Mouse (Mus musculus): ENCODE data around the gene Myo1f.

Gene Myo1f

GRCm38 (mm10) chr17:33584061-33584460, 28.6 kb downstream of the Myo1f start:
- no peak for DNase-seq (ENCODE audit: low spot score in 2 of 2)

- no peak for DNase-seq (ENCODE audit: low spot score in 2 of 2)
Measured at GRCm38 (mm10) chr17:33586011-33586410, 30.5 kb downstream of the Myo1f start.

- no peak for DNase-seq (ENCODE audit: low spot score in 2 of 2)
Measured at GRCm38 (mm10) chr17:33597271-33597670, 41.8 kb downstream of the Myo1f start.

GRCm38 (mm10) chr17:33598506-33598905, 43.0 kb downstream of the Myo1f start:
- DNase-seq (ENCODE audit: low spot score in 2 of 2) = no peak

GRCm38 (mm10) chr17:33599836-33600475, 44.4 kb downstream of the Myo1f start:
- DNase-seq (ENCODE audit: low spot score in 2 of 2) = no peak

GRCm38 (mm10) chr17:33600831-33601230, 45.3 kb downstream of the Myo1f start:
- no peak for DNase-seq (ENCODE audit: low spot score in 2 of 2)

GRCm38 (mm10) chr17:33601947-33602346, 46.4 kb downstream of the Myo1f start:
- DNase-seq (ENCODE audit: low spot score in 2 of 2) = peak in 1 of 2 experiments; percentile 9

- peak in 1 of 2 experiments; percentile 8 for DNase-seq (ENCODE audit: low spot score in 2 of 2)
Measured at GRCm38 (mm10) chr17:33607273-33607672, 51.8 kb downstream of the Myo1f start.

- peak in 1 of 2 experiments; percentile 9 for DNase-seq (ENCODE audit: low spot score in 2 of 2)
Measured at GRCm38 (mm10) chr17:33610548-33610947, 55.0 kb downstream of the Myo1f start.

GRCm38 (mm10) chr17:33613726-33614125, 58.2 kb downstream of the Myo1f start:
- DNase-seq (ENCODE audit: low spot score in 2 of 2) = peak in 1 of 2 experiments; percentile 0

- no peak for DNase-seq (ENCODE audit: low spot score in 2 of 2)
Measured at GRCm38 (mm10) chr17:33627281-33627680, 71.8 kb downstream of the Myo1f start.

- peak; percentile 93 to 95 for DNase-seq (ENCODE audit: low spot score in 2 of 2)
Measured at GRCm38 (mm10) chr17:33628621-33629486, 73.3 kb downstream of the Myo1f start, which contains the start of gene Zfp414. TSS of gene Zfp414 (plus strand) at chr17:33629090.

- DNase-seq (ENCODE audit: low spot score in 2 of 2) = no peak
Measured at GRCm38 (mm10) chr17:33629487-33630125, 74.1 kb downstream of the Myo1f start.

GRCm38 (mm10) chr17:33630171-33630895, 74.8 kb downstream of the Myo1f start:
- no peak for DNase-seq (ENCODE audit: low spot score in 2 of 2)

- DNase-seq (ENCODE audit: low spot score in 2 of 2) = no peak
Measured at GRCm38 (mm10) chr17:33631236-33631635, 75.7 kb downstream of the Myo1f start.

GRCm38 (mm10) chr17:33631796-33632195, 76.3 kb downstream of the Myo1f start:
- DNase-seq (ENCODE audit: low spot score in 2 of 2) = no peak

- no peak for DNase-seq (ENCODE audit: low spot score in 2 of 2)
Measured at GRCm38 (mm10) chr17:33637038-33637437, 81.5 kb downstream of the Myo1f start.

- DNase-seq (ENCODE audit: low spot score in 2 of 2) = no peak
Measured at GRCm38 (mm10) chr17:33637516-33638276, 82.2 kb downstream of the Myo1f start, which contains the start of gene Pram1. TSS of gene Pram1 (plus strand) at chr17:33638056.

GRCm38 (mm10) chr17:33639743-33640142, 84.2 kb downstream of the Myo1f start:
- DNase-seq (ENCODE audit: low spot score in 2 of 2) = no peak

GRCm38 (mm10) chr17:33644068-33644467, 88.6 kb downstream of the Myo1f start:
- DNase-seq (ENCODE audit: low spot score in 2 of 2) = no peak

GRCm38 (mm10) chr17:33645073-33645472, 89.6 kb downstream of the Myo1f start:
- no peak for DNase-seq (ENCODE audit: low spot score in 2 of 2)
